Mouse (Mus musculus) small intestine, adult 2 months (tissue): Measurements from ENCODE around the gene Zfp59.
"Not testable (repeated sequence)": the region's sequence is repeated elsewhere in the genome, so short reads cannot be mapped to it uniquely, and the experiment has no call there.

ENCODE experiments used
- CTCF ChIP-seq: fragments of 200-500 bp; IDR thresholded peaks from 2 replicates; pipeline ENCODE4 v1.5.1; 2012; ENCODE audit warnings: low read depth, mild to moderate bottlenecking, control low read depth, inconsistent platforms, low read length, moderate library complexity, mixed read lengths; ENCODE audit not compliant: insufficient replicate concordance, insufficient read length; ENCODE audit errors: extremely low read depth
- POLR2A ChIP-seq: fragments of 200-500 bp; IDR thresholded peaks from 2 replicates; pipeline ENCODE4 v1.6.1; 2012; ENCODE audit warnings: low read depth, mild to moderate bottlenecking, control low read depth, inconsistent platforms, low read length, moderate library complexity

DNA sequence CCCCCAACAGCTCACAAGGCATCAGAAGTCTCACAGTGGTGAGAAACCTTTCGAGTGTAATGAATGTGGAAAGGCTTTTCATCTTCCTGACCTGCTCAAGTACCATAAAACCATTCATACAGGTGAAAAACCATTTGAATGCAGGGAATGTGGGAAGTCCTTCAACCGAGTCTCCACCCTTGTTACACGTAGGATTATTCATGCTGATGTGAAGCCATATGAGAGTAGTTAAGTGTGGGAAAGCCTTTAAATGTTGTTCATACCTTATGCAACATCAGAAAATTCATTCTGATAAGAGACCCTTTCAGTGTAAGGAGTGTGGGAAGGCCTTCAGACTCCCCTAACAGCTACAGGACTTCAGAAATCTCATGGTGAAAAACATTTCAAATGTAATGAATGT is 44.5 kb upstream of the Zfp59 start:
- not testable (repeated sequence) for TF ChIP-seq POLR2A, CTCF
